Mouse (Mus musculus) c-Kit-positive CD71-positive TER-119-positive erythroid progenitor cells, embryonic 14.5 days (primary cell): ENCODE measurements around the gene Eml1.
"Not testable (repeated sequence)": the region's sequence is repeated elsewhere in the genome, so short reads cannot be mapped to it uniquely, and the experiment has no call there.

Experiments
- DNase-seq: peaks from one replicate; pipeline ENCODE4 v3.0.0-alpha.2; 2013; ENCODE audit warnings: low spot score

Gene Eml1

GRCm38 (mm10) chr12:108478714-108479113, 108.0 kb downstream of the Eml1 start:
- DNase-seq = no peak

GRCm38 (mm10) chr12:108480704-108481365, 110.1 kb downstream of the Eml1 start:
- no peak for DNase-seq

- no peak for DNase-seq
Measured at GRCm38 (mm10) chr12:108489076-108489475, 118.3 kb downstream of the Eml1 start.

- DNase-seq = no peak
Measured at GRCm38 (mm10) chr12:108489741-108490140, 119.0 kb downstream of the Eml1 start.

- DNase-seq = no peak
Measured at GRCm38 (mm10) chr12:108490336-108490735, 119.6 kb downstream of the Eml1 start.

- DNase-seq = no peak
Measured at GRCm38 (mm10) chr12:108490954-108491353, 120.2 kb downstream of the Eml1 start.

- peak; percentile 29 for DNase-seq
Measured at GRCm38 (mm10) chr12:108494011-108494541, 123.3 kb downstream of the Eml1 start.

- no peak for DNase-seq
Measured at GRCm38 (mm10) chr12:108495455-108496235, 124.9 kb downstream of the Eml1 start.

- DNase-seq = no peak
Measured at GRCm38 (mm10) chr12:108503064-108503463, 132.3 kb downstream of the Eml1 start.

- DNase-seq = peak; percentile 22
Measured at GRCm38 (mm10) chr12:108503582-108503981, 132.8 kb downstream of the Eml1 start.

- DNase-seq = no peak
Measured at GRCm38 (mm10) chr12:108505846-108506245, 135.1 kb downstream of the Eml1 start.

- not testable (repeated sequence) for DNase-seq
Measured at GRCm38 (mm10) chr12:108507046-108507445, 136.3 kb downstream of the Eml1 start.

- DNase-seq = no peak
Measured at GRCm38 (mm10) chr12:108510571-108510970, 139.8 kb downstream of the Eml1 start.

GRCm38 (mm10) chr12:108511009-108511408, 140.3 kb downstream of the Eml1 start:
- peak; percentile 13 for DNase-seq

- DNase-seq = no peak
Measured at GRCm38 (mm10) chr12:108515464-108515863, 144.7 kb downstream of the Eml1 start.

- no peak for DNase-seq
Measured at GRCm38 (mm10) chr12:108519374-108519773, 148.6 kb downstream of the Eml1 start.

GRCm38 (mm10) chr12:108529214-108529613, 158.5 kb downstream of the Eml1 start:
- peak; percentile 17 for DNase-seq

GRCm38 (mm10) chr12:108534484-108534883, 163.7 kb downstream of the Eml1 start:
- DNase-seq = no peak

- peak; percentile 25 for DNase-seq
Measured at GRCm38 (mm10) chr12:108536461-108536860, 165.7 kb downstream of the Eml1 start.

- DNase-seq = no peak
Measured at GRCm38 (mm10) chr12:108541088-108541487, 170.3 kb downstream of the Eml1 start.

- no peak for DNase-seq
Measured at GRCm38 (mm10) chr12:108546508-108547153, 175.9 kb downstream of the Eml1 start.

- DNase-seq = no peak
Measured at GRCm38 (mm10) chr12:108547251-108547875, 176.6 kb downstream of the Eml1 start.
